In the genomic region with DNA sequence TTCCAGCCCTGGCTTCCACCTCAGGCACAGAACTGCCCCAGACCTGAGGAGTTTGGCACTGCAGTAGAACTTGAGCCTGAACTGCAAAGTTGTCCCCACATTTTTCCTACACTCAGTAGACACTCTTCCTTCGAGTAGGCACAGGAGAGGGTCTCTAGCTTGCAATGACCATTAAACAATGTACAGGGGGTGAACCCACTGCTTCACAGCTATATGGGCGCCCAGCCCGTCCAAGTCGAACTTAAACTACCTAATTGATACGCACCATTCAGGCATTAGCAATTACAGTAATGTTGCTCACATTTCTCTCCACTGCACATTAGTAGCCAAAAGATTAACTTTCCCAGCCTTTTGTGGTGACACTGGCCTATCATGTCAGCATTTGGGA, we compare ENCODE assay signal across 8 mouse cellular contexts. TPM values are rescaled to one million over a fixed set of nuclear protein-coding genes. Genes with fewer than 3 reads are reported as not detected.
A peak's percentile ranks its signal among the peaks of the same experiment; 100 is the strongest.
DNase-seq lines count a peak whose midpoint lies in the region; ATAC-seq and TF ChIP-seq lines count a peak whose summit lies in the region.

No protein-coding gene starts in this region.

- H3K4me2 ChIP-seq in heart, embryonic 13.5 days = peak overlapping the region; percentile 76

- H3K27ac ChIP-seq in heart, embryonic 13.5 days (replicated peaks) = peak overlapping the region; percentile 77
- H3K27ac ChIP-seq in hindbrain, embryonic 10.5 days = peak overlapping the region; percentile 92; the same call in 1 of the 2 replicates

- peaks cover 14% of the 10 kb centered on the region; the same call in 1 of the 2 replicates for H3K4me1 ChIP-seq in heart, embryonic 13.5 days
- peaks cover 15% of the 10 kb centered on the region for H3K4me1 ChIP-seq in E14TG2a.4 (replicated peaks; ENCODE audit: low read depth, low read length)
- H3K4me1 ChIP-seq in hindbrain, embryonic 10.5 days (replicated peaks) = peaks cover 8% of the 10 kb centered on the region; the same call in 1 of the 2 replicates

- peaks cover 14% of the 10 kb centered on the region for H3K9me3 ChIP-seq in heart, embryonic 13.5 days
- H3K9me3 ChIP-seq in E14TG2a.4 (ENCODE audit: low read length) = peaks cover 10% of the 10 kb centered on the region
- peaks cover 29% of the 10 kb centered on the region for H3K9me3 ChIP-seq in hindbrain, embryonic 10.5 days

- no peak for TF ChIP-seq CTCF in E14TG2a.4 (conservative IDR thresholded peaks at IDR 0.05; ENCODE audit: low read length)

- no peak for ATAC-seq in heart, embryonic 13.5 days (ENCODE audit: extremely low read depth, insufficient number of reproducible peaks, low FRiP score, low TSS enrichment)
- ATAC-seq in megakaryocyte progenitor cell, adult 5-6 weeks (replicated peaks; ENCODE audit: poor library complexity) = peak; percentile 10; the same call in 1 of the 2 replicates

- peaks cover 14% of the 10 kb centered on the region for H3K36me3 ChIP-seq in heart, embryonic 13.5 days
- H3K36me3 ChIP-seq in E14TG2a.4 (ENCODE audit: insufficient read depth, low read length) = peaks cover 6% of the 10 kb centered on the region
- peaks cover 27% of the 10 kb centered on the region for H3K36me3 ChIP-seq in hindbrain, embryonic 10.5 days

- intact Hi-C loops in heart, postnatal 10 days (cut with DNase I) = no loop called here

- H3K4me3 ChIP-seq in heart, embryonic 13.5 days = peak overlapping the region; percentile 79
- H3K4me3 ChIP-seq in E14TG2a.4 (replicated peaks; ENCODE audit: low read length) = peak overlapping the region; percentile 90
- peak overlapping the region; percentile 77 for H3K4me3 ChIP-seq in hindbrain, embryonic 10.5 days

- H3K9ac ChIP-seq in heart, embryonic 13.5 days = peak overlapping the region; percentile 89

- no peaks in the 10 kb centered on the region for H3K27me3 ChIP-seq in heart, embryonic 13.5 days (replicated peaks)
- 0 out of 2 replicates have a peak, but pooled peaks cover 3% of the 10 kb centered on the region for H3K27me3 ChIP-seq in E14TG2a.4 (ENCODE audit: insufficient read depth, low read length)
- H3K27me3 ChIP-seq in hindbrain, embryonic 10.5 days (ENCODE audit: insufficient read depth, poor library complexity, severe bottlenecking) = no peaks in the 10 kb centered on the region

- 64% methylated on average over 5 of the region's 5 CpGs for WGBS in heart, embryonic 13.5 days
- WGBS in hindbrain, embryonic 10.5 days = 76% methylated on average over 5 of the region's 5 CpGs

- no peak for DNase-seq in heart, postnatal 10 days
- DNase-seq in hindbrain, embryonic 10.5 days (ENCODE audit: low spot score) = no peak
- DNase-seq in right cerebral cortex, adult 18-20 months = no peak
- no peak for DNase-seq in Muller cell, postnatal 12 days (ENCODE audit: inconsistent ontology term)
- DNase-seq in embryo, embryonic 10 days (ENCODE audit: low spot score) = no peak

RNA-seq across cellular contexts. Expression of gene Zfp938, which starts 0.3 kb away (rescaled TPM):
- 10.4 and 12.2 TPM in 2 replicates for polyA plus RNA-seq in heart, embryonic 13.5 days (2015; fragmentation: Nextera tagmentation; extraction: Ambion mirVana)
- 10 to 100 TPM in 1 of 2 experiments, 1 to 10 TPM in 1; 8.5 to 10.1 TPM for total RNA-seq in heart, postnatal 10 days (2021)
- polyA plus RNA-seq in hindbrain, embryonic 10.5 days (2016; fragmentation: Nextera tagmentation; extraction: Ambion mirVana) = 13.4 and 13.5 TPM in 2 replicates
- total RNA-seq in megakaryocyte progenitor cell, adult 5-6 weeks (2015) = 3.3 and 10.2 TPM in 2 replicates
- total RNA-seq in megakaryocyte progenitor cell, adult 5-6 weeks (2017) = 7.0 and 7.3 TPM in 2 replicates
